Mouse (Mus musculus) right cerebral cortex, postnatal 4 days (tissue): ENCODE measurements at regions not wholly inside any gene's neighbourhood (a gene's known extent, or its start where the extent isn't known, plus 50 kb on each side); places are given as distances from the start of the nearest gene placed in this dataset.
"Not testable (repeated sequence)": the region's sequence is repeated elsewhere in the genome, so short reads cannot be mapped to it uniquely, and the experiment has no call there.

Experiments
- DNase-seq: peaks from one replicate; pipeline ENCODE4 v3.0.0-alpha.2; 2022

GRCm38 (mm10) chr4:89753484-89753883 is 74.2 kb downstream of the Dmrta1 start:
- no peak for DNase-seq

GRCm38 (mm10) chr4:89776269-89776668 is 97.0 kb downstream of the Dmrta1 start:
- DNase-seq = peak; percentile 8

- no peak for DNase-seq
Observed at GRCm38 (mm10) chr4:89781487-89781886, 102.3 kb downstream of the Dmrta1 start.

GRCm38 (mm10) chr4:89816823-89817222 is 137.6 kb downstream of the Dmrta1 start:
- peak; percentile 1 for DNase-seq

- DNase-seq = no peak
Observed at GRCm38 (mm10) chr4:89834552-89835206, 155.4 kb downstream of the Dmrta1 start.

- DNase-seq = not testable (repeated sequence)
Observed at GRCm38 (mm10) chr4:89875375-89876055, 196.3 kb downstream of the Dmrta1 start.

- DNase-seq = not testable (repeated sequence)
Observed at GRCm38 (mm10) chr4:89876131-89876530, 196.9 kb downstream of the Dmrta1 start.

- DNase-seq = peak; percentile 8
Observed at GRCm38 (mm10) chr4:89881083-89881482, 201.8 kb downstream of the Dmrta1 start.

- no peak for DNase-seq
Observed at GRCm38 (mm10) chr4:89909622-89910021, 230.4 kb downstream of the Dmrta1 start.

- no peak for DNase-seq
Observed at GRCm38 (mm10) chr4:89937673-89938072, 258.4 kb downstream of the Dmrta1 start.

GRCm38 (mm10) chr4:89941308-89941707 is 262.1 kb downstream of the Dmrta1 start:
- DNase-seq = no peak

- DNase-seq = no peak
Observed at GRCm38 (mm10) chr4:89976146-89976545, 242.5 kb upstream of the Zfp352 start.

GRCm38 (mm10) chr4:90003413-90003812 is 215.2 kb upstream of the Zfp352 start:
- no peak for DNase-seq

GRCm38 (mm10) chr4:90003898-90004297 is 214.7 kb upstream of the Zfp352 start:
- no peak for DNase-seq

- DNase-seq = no peak
Observed at GRCm38 (mm10) chr4:90012723-90013122, 205.9 kb upstream of the Zfp352 start.

GRCm38 (mm10) chr4:90014203-90014602 is 204.4 kb upstream of the Zfp352 start:
- no peak for DNase-seq
